Mouse (Mus musculus) liver, postnatal 0 days (tissue): ENCODE measurements around the gene Gm5662. TPM values are rescaled to one million over a fixed set of nuclear protein-coding genes. Genes with fewer than 3 reads are reported as not detected.
"Not testable (repeated sequence)": the region's sequence is repeated elsewhere in the genome, so short reads cannot be mapped to it uniquely, and the experiment has no call there.

Experiments used
- ATAC-seq: fragments of 200-750 bp; cut with Nextera tagmentation; 2 replicates; pipeline ENCODE4 v1.8.0; 2017; ENCODE audit warnings: mild to moderate bottlenecking, moderate library complexity
- DNase-seq: peaks from one replicate; pipeline ENCODE4 v3.0.0-alpha.2; 2016
- H3K27ac ChIP-seq: fragments of 300-500 bp; sonication (generic); 2 replicates; pipeline ENCODE4 v1.5.1; 2014; ENCODE audit warnings: antibody characterized with exemption, moderate library complexity, mild to moderate bottlenecking, low read depth
- H3K27me3 ChIP-seq: fragments of 300-500 bp; sonication (generic); 2 replicates; pipeline ENCODE4 v1.6.1; 2014; ENCODE audit warnings: low read length, control low read depth, mixed read lengths; ENCODE audit not compliant: insufficient read depth
- H3K36me3 ChIP-seq: fragments of 300-500 bp; sonication (generic); replicated peaks from 2 replicates; pipeline ENCODE4 v1.6.1; 2014; ENCODE audit warnings: mild to moderate bottlenecking, control low read depth, low read length, moderate library complexity, mixed read lengths; ENCODE audit not compliant: insufficient read depth
- H3K4me1 ChIP-seq: fragments of 300-500 bp; sonication (generic); 2 replicates; pipeline ENCODE4 v1.6.1; 2014; ENCODE audit warnings: antibody characterized with exemption, mild to moderate bottlenecking, control low read depth; ENCODE audit not compliant: insufficient read depth
- H3K4me2 ChIP-seq: fragments of 300-500 bp; sonication (generic); 2 replicates; pipeline ENCODE4 v1.6.1; 2014; ENCODE audit warnings: low read depth, mild to moderate bottlenecking, low read length, moderate library complexity, mixed read lengths
- H3K4me3 ChIP-seq: fragments of 300-500 bp; sonication (generic); 2 replicates; pipeline ENCODE4 v1.5.1; 2014; ENCODE audit warnings: low read depth, low read length
- H3K9ac ChIP-seq: fragments of 300-500 bp; sonication (generic); replicated peaks from 2 replicates; pipeline ENCODE4 v1.6.1; 2014; ENCODE audit warnings: mild to moderate bottlenecking, moderate library complexity
- H3K9me3 ChIP-seq: fragments of 300-500 bp; sonication (generic); 2 replicates; pipeline ENCODE4 v1.6.1; 2016; ENCODE audit warnings: mild to moderate bottlenecking, control low read depth, low read length, mixed read lengths
- WGBS: fragments of 180-500 bp; shearing (Covaris S2); extraction: QIAGEN DNeasy Blood & Tissue Kit; methylation state at CpG from one replicate; pipeline ENCODE4 v1.1.7; 2014; ENCODE audit not compliant: insufficient replicate concordance; 5-methylcytosine and 5-hydroxymethylcytosine counted together
- polyA plus RNA-seq: library from polyadenylated mRNA; unstranded; fragments of >200 nt; fragmentation: Nextera tagmentation; extraction: Ambion mirVana; gene quantifications from 2 replicates; pipeline ENCODE4 v1.2.1, GENCODE M21; 2015

The Gm5662 gene
- polyA plus RNA-seq, 1 experiment from 2014 or later, result not detected

- H3K4me1 ChIP-seq, H3K9me3 ChIP-seq, H3K4me2 ChIP-seq, H3K4me3 ChIP-seq, DNase-seq, H3K36me3 ChIP-seq, H3K9ac ChIP-seq, H3K27ac ChIP-seq, ATAC-seq, H3K27me3 ChIP-seq: not testable (repeated sequence)
- WGBS, result 32% methylated on average over 1 of the region's 1 CpGs
Measured at GRCm38 (mm10) chr12:88242940-88243339, 31.4 kb downstream of the Gm5662 start.

Other genes starting within 250 kb of the Gm5662 start
- not detected in 2 replicates for gene Gm2056, start 247.5 kb downstream of the Gm5662 start, polyA plus RNA-seq
- not detected in 2 replicates for gene Gm16368, start 190.8 kb downstream of the Gm5662 start, polyA plus RNA-seq
- not detected in 2 replicates for gene Gm10436, start 92.4 kb downstream of the Gm5662 start, polyA plus RNA-seq
- not detected in 2 replicates for gene Gm8332, start 24.4 kb downstream of the Gm5662 start, polyA plus RNA-seq
- not detected in 2 replicates for gene Gm5039, start 49.5 kb upstream of the Gm5662 start, polyA plus RNA-seq
- gene Adck1, start 86.1 kb upstream of the Gm5662 start, polyA plus RNA-seq, result 7.9 and 8.4 TPM in 2 replicates